Comparison of ENCODE assay signal across 17 mouse cellular contexts in the genomic region with DNA sequence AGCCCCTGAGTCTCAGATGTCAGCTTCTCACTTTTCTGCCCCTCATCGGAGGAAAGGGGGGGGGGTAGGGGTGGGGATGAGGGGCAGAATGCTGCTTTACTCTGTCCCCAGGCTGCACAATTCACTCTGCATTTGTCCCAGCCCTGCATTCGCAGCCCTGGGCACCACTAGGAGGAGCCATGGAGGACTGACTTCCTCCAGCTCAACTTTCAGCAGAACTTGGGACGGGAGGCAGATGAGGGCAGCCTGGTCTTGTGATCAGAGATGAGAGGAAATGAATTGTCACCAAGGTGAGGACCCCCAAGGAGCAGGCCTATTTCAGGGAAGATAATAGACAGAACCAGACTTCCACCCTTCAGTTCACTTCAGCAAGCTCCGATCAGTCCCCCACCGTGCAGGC.
DNase-seq lines count a peak whose midpoint lies in the region; ATAC-seq and TF ChIP-seq lines count a peak whose summit lies in the region.
"Had no signal": no experiment of that assay in that cellular context is flagged by ENCODE, and none has a peak within 500 bp of the region (broad histone marks: within the 10 kb centered on the region; RNA-seq: fewer than 3 reads in every experiment).

No protein-coding gene starts in this region.

- TF ChIP-seq CTCF in kidney, postnatal 0 days (IDR thresholded peaks at IDR 0.05; ENCODE audit: low read depth): peak; percentile 44; the same call in 1 of the 2 replicates
- peak; percentile 31; the same call in 1 of the 2 replicates for TF ChIP-seq CTCF in brain, embryonic 14.5 days (IDR thresholded peaks at IDR 0.05; ENCODE audit: borderline replicate concordance, extremely low read depth, insufficient read depth, insufficient read length)

- no peaks in the 10 kb centered on the region for H3K27me3 ChIP-seq in kidney, postnatal 0 days (ENCODE audit: insufficient read depth, low read length)
- H3K27me3 ChIP-seq: forebrain, embryonic 15.5 days; hindbrain, embryonic 15.5 days; limb, embryonic 13.5 days had no signal

- no peak overlapping the region for H3K9ac ChIP-seq in kidney, postnatal 0 days (ENCODE audit: low read depth, low read length)
- H3K9ac ChIP-seq: forebrain, embryonic 15.5 days; hindbrain, embryonic 15.5 days; limb, embryonic 13.5 days had no signal

- H3K9me3 ChIP-seq in kidney, postnatal 0 days (replicated peaks; ENCODE audit: low read length): no peaks in the 10 kb centered on the region
- H3K9me3 ChIP-seq: forebrain, embryonic 15.5 days; heart, embryonic 10.5 days; hindbrain, embryonic 15.5 days had no signal

- no peak overlapping the region for H3K27ac ChIP-seq in kidney, postnatal 0 days
- H3K27ac ChIP-seq: forebrain, embryonic 15.5 days; heart, embryonic 10.5 days; hindbrain, embryonic 15.5 days; limb, embryonic 13.5 days had no signal

- H3K4me3 ChIP-seq in kidney, postnatal 0 days (replicated peaks; ENCODE audit: low read depth, low read length): no peak overlapping the region
- H3K4me3 ChIP-seq: forebrain, embryonic 15.5 days; heart, embryonic 10.5 days; hindbrain, embryonic 15.5 days; limb, embryonic 13.5 days; myocyte had no signal

- no peak for ATAC-seq in kidney, postnatal 0 days (replicated peaks; ENCODE audit: low FRiP score, low read depth)
- ATAC-seq: forebrain, embryonic 15.5 days had no signal

- H3K4me1 ChIP-seq in kidney, postnatal 0 days (replicated peaks; ENCODE audit: insufficient read depth, low read length): no peaks in the 10 kb centered on the region

- H3K36me3 ChIP-seq in kidney, postnatal 0 days (ENCODE audit: insufficient read depth, low read length): no peaks in the 10 kb centered on the region
- H3K36me3 ChIP-seq: forebrain, embryonic 15.5 days; hindbrain, embryonic 15.5 days; limb, embryonic 13.5 days had no signal

- no peak for DNase-seq in kidney, postnatal 0 days (ENCODE audit: low spot score)
- DNase-seq in kidney, postnatal 10 days: no peak
- peak; percentile 16 to 41 for DNase-seq in spleen, adult 18-20 months
- no peak for DNase-seq in spleen, postnatal 4 days (ENCODE audit: low spot score in 2 of 2)
- no peak for DNase-seq in brain, embryonic 14.5 days (ENCODE audit: low read depth)
- DNase-seq in thymus, postnatal 14 days: peak; percentile 26
- DNase-seq in adrenal gland, postnatal 10 days: no peak
- no peak for DNase-seq in urinary bladder, postnatal 36 days (ENCODE audit: low spot score in 2 of 2)
- DNase-seq: cerebellum, adult 18-20 months; gastrocnemius, postnatal 14 days; kidney, adult 9 months had no signal

- no peak overlapping the region for H3K4me2 ChIP-seq in kidney, postnatal 0 days (ENCODE audit: low read length)
- H3K4me2 ChIP-seq: forebrain, embryonic 15.5 days; hindbrain, embryonic 15.5 days; limb, embryonic 13.5 days; midbrain, embryonic 11.5 days had no signal

- no peak for TF ChIP-seq POLR2A in brain, embryonic 14.5 days (IDR thresholded peaks at IDR 0.05; ENCODE audit: borderline replicate concordance, extremely low read depth, insufficient read depth, insufficient read length, poor library complexity, severe bottlenecking)

- 52% methylated on average over 5 of the region's 5 CpGs for WGBS in kidney, postnatal 0 days

Comparison
In these comparisons a context has a peak if more than half of its experiments do, and no peak if none do; other contexts are left out.
1. DNase-seq: peak in spleen, adult 18-20 months (2 of 2) and thymus, postnatal 14 days (single experiment); none in kidney, postnatal 0 days (single experiment), kidney, postnatal 10 days (single experiment), spleen, postnatal 4 days (0 of 2), brain, embryonic 14.5 days (single experiment), adrenal gland, postnatal 10 days (single experiment) and urinary bladder, postnatal 36 days (0 of 2).